Mouse (Mus musculus) neural tube, embryonic 13.5 days (tissue): ENCODE measurements around the gene Rreb1. TPM values are rescaled to one million over a fixed set of nuclear protein-coding genes. Genes with fewer than 3 reads are reported as not detected.
A peak's percentile ranks its signal among the peaks of the same experiment; 100 is the strongest.

ENCODE experiments used
- ATAC-seq: fragments of 200-750 bp; cut with Nextera tagmentation; 2 replicates; pipeline ENCODE4 v1.8.0; 2017; ENCODE audit warnings: low read depth, mild to moderate bottlenecking, moderate TSS enrichment, moderate library complexity
- H3K27ac ChIP-seq: fragments of 300-500 bp; sonication (generic); replicated peaks from 2 replicates; pipeline ENCODE4 v1.5.1; 2015; ENCODE audit warnings: moderate library complexity, mild to moderate bottlenecking, inconsistent platforms
- H3K27me3 ChIP-seq: fragments of 300-500 bp; sonication (generic); 2 replicates; pipeline ENCODE4 v1.6.1; 2015; ENCODE audit warnings: mild to moderate bottlenecking, inconsistent platforms
- H3K36me3 ChIP-seq: fragments of 300-500 bp; sonication (generic); 2 replicates; pipeline ENCODE4 v1.6.1; 2015; ENCODE audit warnings: mild to moderate bottlenecking, inconsistent platforms
- H3K4me1 ChIP-seq: fragments of 300-500 bp; sonication (generic); replicated peaks from 2 replicates; pipeline ENCODE4 v1.6.1; 2015; ENCODE audit warnings: inconsistent platforms
- H3K4me2 ChIP-seq: fragments of 300-500 bp; sonication (generic); 2 replicates; pipeline ENCODE4 v1.6.1; 2015; ENCODE audit warnings: inconsistent platforms, mild to moderate bottlenecking, moderate library complexity
- H3K4me3 ChIP-seq: fragments of 300-500 bp; sonication (generic); 2 replicates; pipeline ENCODE4 v1.5.1; 2015; ENCODE audit warnings: mild to moderate bottlenecking, inconsistent platforms
- H3K9ac ChIP-seq: fragments of 300-500 bp; sonication (generic); 2 replicates; pipeline ENCODE4 v1.6.1; 2015; ENCODE audit warnings: moderate library complexity, mild to moderate bottlenecking, inconsistent platforms
- H3K9me3 ChIP-seq: fragments of 300-500 bp; sonication (generic); 2 replicates; pipeline ENCODE4 v1.6.1; 2016; ENCODE audit warnings: inconsistent platforms
- WGBS: fragments of 180-500 bp; shearing (Covaris S2); methylation state at CpG from one replicate; pipeline ENCODE4 v1.1.7; 2015; 5-methylcytosine and 5-hydroxymethylcytosine counted together
- polyA plus RNA-seq: library from polyadenylated mRNA; unstranded; fragments of >200 nt; fragmentation: Nextera tagmentation; extraction: Ambion mirVana; gene quantifications from 2 replicates; pipeline ENCODE4 v1.2.1, GENCODE M21; 2015

Gene Rreb1
- polyA plus RNA-seq, 1 experiment from 2014 or later: 2.7 TPM

DNA sequence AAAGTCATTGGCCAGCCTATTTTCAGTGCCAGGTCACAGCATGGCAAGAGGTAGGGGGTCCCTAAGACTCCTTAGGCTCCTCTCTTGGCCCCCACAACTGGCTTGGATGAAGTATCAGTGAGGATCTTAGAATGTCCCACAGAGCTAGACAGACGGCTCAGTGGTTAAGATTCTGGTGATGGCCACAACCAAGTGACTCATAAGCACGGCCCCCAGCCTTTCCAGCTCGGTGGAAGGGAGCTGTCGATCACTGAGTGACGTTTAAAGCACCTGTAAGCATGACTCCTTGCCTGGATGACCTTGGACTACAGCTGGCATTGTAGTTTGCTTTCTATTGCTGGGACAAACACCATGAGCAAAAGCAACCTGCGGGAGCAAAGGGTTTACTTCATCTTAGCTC lies 174.8 kb downstream of the Rreb1 start:
- no peak overlapping the region for H3K9ac ChIP-seq

GRCm38 (mm10) chr13:37954318-37954717 lies 176.1 kb downstream of the Rreb1 start:
- Histone ChIP-seq H3K27me3 (no peaks in the 10 kb centered on the region), H3K9me3 (no peaks in the 10 kb centered on the region), H3K4me1 (no peaks in the 10 kb centered on the region), H3K36me3 (no peaks in the 10 kb centered on the region), H3K4me3 (no peak overlapping the region), H3K9ac (no peak overlapping the region), H3K4me2 (no peak overlapping the region), H3K27ac (no peak overlapping the region)
- no peak for ATAC-seq
- WGBS: 85% methylated on average over 1 of the region's 1 CpGs

More for the DNA sequence above, 174.8 kb downstream of the Rreb1 start:
- Histone ChIP-seq H3K4me2 (no peak overlapping the region), H3K36me3 (0 out of 2 replicates have a peak, but pooled peaks cover 6% of the 10 kb centered on the region), H3K27me3 (no peaks in the 10 kb centered on the region), H3K4me3 (no peak overlapping the region), H3K27ac (no peak overlapping the region), H3K4me1 (no peaks in the 10 kb centered on the region), H3K9me3 (no peaks in the 10 kb centered on the region)
- 86% methylated on average over 6 of the region's 6 CpGs for WGBS
- ATAC-seq: no peak

GRCm38 (mm10) chr13:37958498-37959238 lies 180.5 kb downstream of the Rreb1 start:
- Histone ChIP-seq H3K4me2 (no peak overlapping the region), H3K27ac (no peak overlapping the region)
- ATAC-seq: no peak

GRCm38 (mm10) chr13:37959239-37959907 lies 181.2 kb downstream of the Rreb1 start:
- H3K9ac ChIP-seq: no peak overlapping the region
- no peak overlapping the region for H3K4me2 ChIP-seq
- WGBS: 81% methylated on average over 15 of the region's 15 CpGs
- no peak overlapping the region for H3K27ac ChIP-seq
- peaks cover 11% of the 10 kb centered on the region; the same call in 1 of the 2 replicates for H3K4me1 ChIP-seq
- no peak overlapping the region for H3K4me3 ChIP-seq
- peaks cover 5% of the 10 kb centered on the region for H3K27me3 ChIP-seq
- no peaks in the 10 kb centered on the region for H3K9me3 ChIP-seq
- no peak for ATAC-seq
- no peaks in the 10 kb centered on the region for H3K36me3 ChIP-seq

More at GRCm38 (mm10) chr13:37958498-37959238, 180.5 kb downstream of the Rreb1 start:
- no peaks in the 10 kb centered on the region for H3K36me3 ChIP-seq
- no peaks in the 10 kb centered on the region for H3K9me3 ChIP-seq
- H3K4me1 ChIP-seq: peaks cover 4% of the 10 kb centered on the region; the same call in 1 of the 2 replicates
- WGBS: 89% methylated on average over 18 of the region's 18 CpGs
- no peak overlapping the region for H3K4me3 ChIP-seq
- no peak overlapping the region for H3K9ac ChIP-seq
- no peaks in the 10 kb centered on the region for H3K27me3 ChIP-seq

GRCm38 (mm10) chr13:37959936-37960335 lies 181.7 kb downstream of the Rreb1 start:
- Histone ChIP-seq H3K27me3 (peaks cover 11% of the 10 kb centered on the region), H3K4me3 (no peak overlapping the region), H3K4me2 (no peak overlapping the region), H3K36me3 (no peaks in the 10 kb centered on the region), H3K9ac (no peak overlapping the region), H3K9me3 (no peaks in the 10 kb centered on the region), H3K27ac (no peak overlapping the region), H3K4me1 (peaks cover 15% of the 10 kb centered on the region; the same call in 1 of the 2 replicates)
- 90% methylated on average over 7 of the region's 7 CpGs for WGBS
- ATAC-seq: no peak

DNA sequence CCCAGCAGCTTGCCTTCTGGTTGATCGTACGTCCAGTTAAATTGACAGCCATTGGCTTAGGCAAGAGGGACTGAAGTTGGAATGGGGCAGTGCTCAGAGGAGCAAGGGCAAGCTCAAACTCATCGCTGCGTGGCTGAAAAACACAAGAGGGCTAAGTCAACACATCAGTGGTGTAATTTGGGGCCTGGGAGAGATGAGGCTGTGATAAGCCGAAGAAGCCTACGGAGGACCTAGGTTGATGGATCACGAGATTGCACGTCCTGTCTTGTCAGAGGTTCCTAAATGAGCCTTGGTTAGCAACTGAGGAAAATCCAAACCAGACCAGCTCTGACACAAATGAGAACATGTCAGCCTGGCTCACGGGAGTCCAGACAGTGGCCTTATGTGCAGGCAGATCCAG lies 184.3 kb downstream of the Rreb1 start:
- H3K4me2 ChIP-seq: no peak overlapping the region
- H3K9me3 ChIP-seq: no peaks in the 10 kb centered on the region
- no peaks in the 10 kb centered on the region for H3K36me3 ChIP-seq
- H3K27me3 ChIP-seq: peaks cover 20% of the 10 kb centered on the region
- WGBS: 89% methylated on average over 9 of the region's 9 CpGs
- H3K9ac ChIP-seq: no peak overlapping the region
- no peak for ATAC-seq
- no peak overlapping the region for H3K4me3 ChIP-seq
- peaks cover 28% of the 10 kb centered on the region for H3K4me1 ChIP-seq
- H3K27ac ChIP-seq: no peak overlapping the region

DNA sequence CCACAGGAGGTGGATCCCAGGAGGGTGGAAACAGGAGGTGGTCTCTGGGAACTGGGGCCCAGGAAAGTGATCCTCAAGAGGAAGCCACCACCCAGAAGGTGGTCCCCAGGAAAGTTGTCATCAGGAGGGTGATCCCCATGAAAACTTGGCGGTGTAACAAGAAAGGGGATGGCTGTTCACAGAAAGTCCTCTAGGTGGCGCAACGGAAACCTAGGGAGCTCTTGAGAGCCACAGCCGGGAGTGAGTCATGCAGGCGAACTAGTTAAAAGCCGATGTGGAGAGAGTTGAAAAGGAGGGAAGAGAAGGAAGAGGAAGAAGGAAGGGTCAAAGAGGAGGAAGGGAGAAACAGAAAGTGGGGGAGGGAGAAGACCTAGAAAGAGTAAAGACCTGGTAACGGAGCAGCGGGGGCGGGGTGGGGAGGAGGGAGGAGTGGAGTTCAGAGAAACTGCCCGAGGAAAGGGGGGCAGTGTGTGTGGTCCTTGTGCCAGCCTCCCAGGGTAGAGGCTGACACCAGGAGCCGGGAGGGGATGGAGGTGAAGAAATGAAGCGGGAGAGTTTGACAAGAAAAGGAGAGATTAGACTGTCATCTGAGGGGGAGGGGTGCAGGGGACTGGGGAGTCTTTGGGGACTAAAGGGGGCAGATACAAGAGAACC lies 185.3 kb downstream of the Rreb1 start:
- Histone ChIP-seq H3K36me3 (no peaks in the 10 kb centered on the region), H3K27ac (no peak overlapping the region), H3K4me2 (peak overlapping the region; percentile 52), H3K4me3 (peak overlapping the region; percentile 32), H3K4me1 (peaks cover 28% of the 10 kb centered on the region), H3K9ac (peak overlapping the region; percentile 58), H3K27me3 (peaks cover 20% of the 10 kb centered on the region), H3K9me3 (no peaks in the 10 kb centered on the region)
- ATAC-seq: peak; percentile 27; the same call in 1 of the 2 replicates
- 1% methylated on average over 12 of the region's 12 CpGs for WGBS

- Histone ChIP-seq H3K36me3 (no peaks in the 10 kb centered on the region), H3K9ac (no peak overlapping the region; the same call in 1 of the 2 replicates), H3K4me3 (no peak overlapping the region), H3K27ac (no peak overlapping the region), H3K4me2 (peak overlapping the region; percentile 52), H3K4me1 (peaks cover 35% of the 10 kb centered on the region), H3K27me3 (peaks cover 20% of the 10 kb centered on the region), H3K9me3 (no peaks in the 10 kb centered on the region)
- 49% methylated on average over 20 of the region's 20 CpGs for WGBS
- no peak for ATAC-seq
Measured at GRCm38 (mm10) chr13:37964128-37965087, 186.2 kb downstream of the Rreb1 start.

DNA sequence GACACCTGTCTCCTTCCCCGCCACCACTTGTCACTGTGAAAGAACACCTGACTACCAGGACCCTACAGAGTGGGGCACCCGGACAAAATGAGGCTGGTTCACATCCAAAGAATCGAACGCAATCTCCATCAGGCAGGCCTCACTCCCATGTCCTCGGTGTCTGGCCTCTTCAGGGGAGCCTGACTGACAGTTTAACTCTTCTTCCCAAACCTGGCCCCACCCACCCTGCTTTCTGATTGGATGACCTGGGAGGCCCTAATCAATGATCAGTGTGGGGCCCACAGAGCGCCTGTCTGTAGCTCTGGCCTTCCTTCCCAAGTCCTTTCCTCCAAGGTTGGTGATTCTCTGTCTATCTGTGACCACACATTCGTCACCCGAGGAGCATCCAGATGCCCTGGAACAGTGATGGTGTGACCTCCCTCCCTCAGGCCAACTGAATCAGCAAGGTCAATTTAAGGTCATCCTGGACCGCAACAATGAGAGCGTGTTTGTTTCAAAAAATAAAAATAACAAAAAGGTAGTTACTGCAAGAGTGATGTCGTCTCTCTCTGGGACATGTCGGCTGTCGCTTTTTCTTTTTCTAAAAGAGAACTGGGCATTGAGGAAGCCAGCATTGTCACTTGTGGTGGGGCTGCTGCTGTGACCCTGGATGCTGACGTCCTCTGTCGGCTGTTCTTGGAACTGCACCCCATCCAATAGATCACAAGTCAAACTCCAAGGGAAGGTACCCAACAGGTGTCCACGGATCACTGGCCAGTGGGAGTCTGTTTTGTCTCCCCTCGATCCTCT lies 187.1 kb downstream of the Rreb1 start:
- H3K4me2 ChIP-seq: no peak overlapping the region
- no peaks in the 10 kb centered on the region for H3K9me3 ChIP-seq
- peaks cover 20% of the 10 kb centered on the region for H3K27me3 ChIP-seq
- H3K4me1 ChIP-seq: peaks cover 35% of the 10 kb centered on the region
- no peak for ATAC-seq
- H3K27ac ChIP-seq: no peak overlapping the region
- no peak overlapping the region for H3K9ac ChIP-seq
- H3K36me3 ChIP-seq: no peaks in the 10 kb centered on the region
- 21% methylated on average over 17 of the region's 17 CpGs for WGBS
- no peak overlapping the region for H3K4me3 ChIP-seq

DNA sequence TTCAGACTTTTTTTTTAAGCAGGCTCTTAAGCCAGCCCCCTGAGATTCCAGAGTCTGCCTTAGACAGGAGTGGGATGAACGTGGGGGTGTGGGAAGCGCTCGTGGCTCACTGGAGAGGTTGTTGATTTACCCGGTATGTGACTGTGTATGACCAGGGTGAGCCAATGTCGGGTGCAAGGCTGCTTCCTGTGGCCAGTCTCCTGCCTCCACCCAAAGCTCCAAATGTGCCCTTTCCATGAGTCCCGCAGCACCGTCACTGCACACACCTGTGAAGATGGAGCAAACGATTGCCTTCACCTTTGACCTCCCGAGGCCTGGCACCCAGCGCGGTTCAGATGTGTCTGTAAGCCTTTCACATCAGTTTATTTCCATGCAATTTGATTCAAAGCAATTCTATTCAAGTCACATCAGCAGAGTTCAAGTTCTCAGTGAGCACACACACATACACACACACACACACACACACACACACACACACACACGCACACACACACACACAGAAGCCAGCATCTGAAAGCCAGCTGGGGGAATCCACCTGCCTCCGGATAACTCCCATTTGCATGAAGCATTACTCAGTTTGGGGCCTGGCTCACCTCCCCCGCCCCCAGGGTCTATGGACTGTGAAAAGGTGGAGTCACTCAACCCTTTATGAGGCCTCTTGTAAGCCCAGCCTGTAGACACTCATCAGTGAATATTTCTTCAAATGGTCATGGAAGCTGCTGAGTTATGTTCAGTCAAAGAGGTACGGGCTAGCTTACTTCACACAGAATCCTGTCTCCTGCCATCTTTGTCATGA lies 188.3 kb downstream of the Rreb1 start:
- Histone ChIP-seq H3K4me2 (no peak overlapping the region), H3K9me3 (no peaks in the 10 kb centered on the region), H3K4me1 (peaks cover 35% of the 10 kb centered on the region), H3K9ac (no peak overlapping the region), H3K36me3 (no peaks in the 10 kb centered on the region), H3K27me3 (peaks cover 20% of the 10 kb centered on the region), H3K27ac (0 out of 2 replicates have a peak overlapping the region, but pooled peaks have one; percentile 33), H3K4me3 (no peak overlapping the region)
- 71% methylated on average over 15 of the region's 15 CpGs for WGBS
- no peak for ATAC-seq
